Mouse (Mus musculus) urinary bladder, postnatal 4 days (tissue): ENCODE measurements around the gene Tcam1.

Experiments used
- DNase-seq, 2 experiments: peaks; one replicate each; pipeline ENCODE4 v3.0.0; 2021 to 2022; ENCODE audit warnings: low spot score in 2 of 2

Tcam1 gene

DNA sequence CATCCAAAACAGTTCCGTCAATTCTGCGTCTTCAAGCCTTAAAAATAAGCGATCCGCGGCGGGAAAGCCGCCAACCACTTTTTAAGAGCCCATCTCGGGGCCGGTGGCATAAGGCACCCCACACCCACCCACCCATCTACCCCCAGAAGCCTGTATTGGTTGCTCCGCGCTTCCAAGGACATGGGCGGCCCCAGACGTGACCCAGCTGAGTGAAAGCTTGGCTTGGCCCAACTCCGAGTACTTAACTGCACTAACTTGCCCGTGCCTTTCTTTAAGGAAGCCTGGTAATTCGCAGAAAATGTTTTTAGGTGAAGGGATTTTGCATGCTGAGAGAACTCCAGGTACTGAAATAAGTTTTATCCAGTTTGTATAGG lies 3.2 kb upstream of the Tcam1 start:
- DNase-seq = no peak

DNA sequence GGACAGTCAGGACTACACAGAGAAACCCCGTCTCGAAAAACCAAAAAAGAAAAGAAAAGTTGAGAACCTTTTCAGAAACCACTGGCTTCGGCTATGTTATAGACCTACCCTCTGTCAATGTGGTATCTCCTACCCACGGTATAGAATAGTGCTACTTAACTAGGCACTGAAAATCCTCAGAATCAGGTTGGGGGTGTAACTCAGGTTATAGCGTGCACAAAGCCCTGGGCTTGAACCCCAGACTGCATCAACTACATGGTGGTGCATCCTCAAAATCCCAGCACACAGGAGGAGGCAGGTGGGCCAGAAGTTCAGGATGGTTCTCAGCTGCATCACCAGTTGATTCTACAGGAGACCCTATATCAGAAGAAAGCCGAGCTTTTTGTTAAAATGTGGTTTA lies 2.7 kb upstream of the Tcam1 start:
- DNase-seq = no peak

DNA sequence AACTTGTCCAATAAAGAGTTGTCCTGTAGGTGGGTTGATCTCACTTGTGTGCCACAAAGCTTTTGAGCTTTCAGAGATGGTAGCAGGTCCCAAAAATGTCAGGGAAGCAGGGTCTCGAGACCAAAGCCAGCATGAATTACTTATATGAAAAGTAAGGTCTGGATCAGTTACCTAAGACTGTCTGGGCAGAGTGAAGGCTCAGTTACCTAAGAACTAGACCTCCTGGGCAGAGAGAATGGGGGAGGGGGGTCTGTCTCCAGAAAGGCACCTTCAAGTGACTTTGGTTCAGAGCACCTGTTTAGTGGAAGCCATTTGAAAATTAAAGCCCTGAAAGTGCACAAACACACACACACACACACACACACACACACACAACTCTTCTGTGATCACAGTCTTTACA lies 2.1 kb upstream of the Tcam1 start:
- no peak for DNase-seq

DNA sequence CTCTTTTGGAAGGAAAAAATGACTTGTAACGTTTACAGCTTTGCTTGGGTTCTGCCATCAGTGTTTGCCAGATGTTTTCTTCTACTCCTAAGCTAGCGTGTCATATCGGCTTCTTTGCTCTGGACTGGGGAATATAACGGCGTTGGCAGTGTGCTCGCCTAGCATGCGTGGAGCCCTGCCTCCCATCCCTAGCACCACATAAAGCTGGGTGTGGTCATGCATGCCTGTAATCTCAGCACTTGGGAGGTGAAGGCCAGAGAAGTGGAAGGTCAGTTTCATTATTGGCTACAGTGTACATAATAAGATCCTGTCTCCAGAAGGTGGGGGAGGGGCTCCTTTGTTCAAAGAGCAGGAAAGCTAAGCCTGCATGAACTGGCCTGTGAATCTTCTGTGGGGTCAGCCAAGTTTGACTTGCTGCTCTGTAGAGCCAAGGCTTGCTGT lies 1.5 kb upstream of the Tcam1 start:
- DNase-seq = peak; percentile 73

DNA sequence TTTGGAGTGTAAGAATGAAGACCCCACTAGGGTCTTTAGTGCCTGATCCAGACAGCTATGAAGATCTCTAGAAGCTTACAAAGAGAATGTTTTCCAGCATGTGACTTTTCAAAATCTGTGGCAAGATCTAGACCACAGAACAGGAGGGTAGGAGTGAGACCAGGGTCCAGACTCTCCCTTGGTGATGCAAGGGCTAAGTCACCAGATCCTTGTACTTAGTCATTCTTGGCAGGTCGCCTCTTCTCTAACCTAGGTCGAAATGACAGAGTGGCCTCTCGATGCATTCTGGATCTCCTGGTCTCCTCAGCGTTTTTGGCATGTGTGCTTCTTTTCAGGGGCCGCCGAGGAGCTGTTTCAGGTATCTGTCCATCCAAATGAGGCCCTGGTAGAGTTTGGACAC lies 6.0 kb downstream of the Tcam1 start:
- DNase-seq = no peak

DNA sequence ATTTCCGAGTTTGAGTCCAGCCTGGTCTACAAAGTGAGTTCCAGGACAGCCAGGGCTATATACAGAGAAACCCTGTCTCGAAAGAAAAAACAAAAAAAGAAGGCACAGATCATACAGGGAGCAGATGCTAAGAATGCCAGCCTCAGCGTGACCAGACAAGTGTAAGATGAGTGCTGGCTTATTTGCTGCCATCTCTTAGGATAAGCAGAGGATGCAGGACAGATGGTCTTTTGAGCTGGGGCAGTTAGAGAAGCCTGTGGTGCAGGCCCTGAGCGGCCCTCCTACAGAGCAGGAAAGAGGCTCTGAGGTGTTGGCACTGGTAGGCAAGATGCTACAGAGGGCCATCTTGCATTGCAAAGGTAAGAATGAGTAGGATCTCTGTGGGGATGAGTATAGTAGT lies 6.9 kb downstream of the Tcam1 start:
- no peak for DNase-seq

DNA sequence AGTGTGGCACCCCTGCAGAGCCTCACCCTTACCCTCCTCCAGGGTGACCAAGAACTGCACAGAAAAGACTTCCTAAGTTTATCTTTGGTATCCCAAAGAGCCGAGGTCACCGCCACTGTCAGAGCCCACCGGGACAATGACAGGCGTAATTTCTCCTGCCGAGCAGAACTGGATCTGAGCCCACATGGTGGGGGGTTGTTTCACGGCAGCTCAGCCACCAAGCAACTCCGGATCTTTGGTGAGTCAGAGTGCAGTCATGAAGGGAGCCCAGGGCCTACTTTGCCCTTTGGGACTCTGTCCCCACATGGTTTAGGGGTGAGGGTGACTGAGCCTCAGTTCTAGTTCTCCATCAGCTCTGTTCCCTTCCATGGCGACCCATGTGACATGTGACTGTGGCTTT lies 7.7 kb downstream of the Tcam1 start:
- no peak for DNase-seq

DNA sequence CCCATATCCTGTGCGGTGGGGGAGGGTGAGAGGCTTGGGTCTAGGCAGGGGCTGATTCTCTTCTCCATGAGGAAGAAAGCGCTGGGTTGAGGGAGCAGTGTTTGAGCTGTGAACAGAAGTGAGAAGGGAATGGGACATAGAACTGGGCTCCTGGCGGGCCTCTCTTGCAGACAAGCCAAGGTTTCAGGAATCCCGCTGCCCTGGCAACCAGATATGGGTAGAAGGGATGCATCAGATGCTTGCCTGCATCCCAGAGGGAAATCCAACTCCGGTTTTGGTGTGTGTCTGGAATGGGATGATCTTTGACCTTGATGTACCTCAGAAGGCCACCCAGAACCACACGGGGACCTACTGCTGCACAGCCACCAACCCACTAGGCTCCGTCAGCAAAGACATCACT lies 9.7 kb downstream of the Tcam1 start:
- DNase-seq = no peak

DNA sequence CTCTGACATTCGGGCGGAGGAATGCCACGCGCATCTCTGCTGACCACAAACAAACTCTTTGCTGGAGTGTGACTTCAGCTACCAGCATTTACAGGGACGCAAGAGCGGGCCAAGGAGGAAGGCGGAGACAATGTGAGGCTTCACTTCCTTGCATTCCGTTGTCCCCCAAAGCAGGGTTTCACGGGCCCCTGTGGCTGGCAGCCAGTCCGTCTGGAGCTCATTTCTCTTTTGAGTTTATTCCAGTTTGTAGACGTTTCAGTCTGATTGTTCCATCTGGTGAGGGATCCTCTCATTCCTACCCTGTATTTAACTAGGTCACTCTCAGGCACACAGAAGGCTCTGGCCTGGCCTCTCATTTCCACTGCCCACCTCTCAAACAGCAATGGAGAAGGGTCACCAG lies 10.5 kb downstream of the Tcam1 start:
- DNase-seq = no peak

DNA sequence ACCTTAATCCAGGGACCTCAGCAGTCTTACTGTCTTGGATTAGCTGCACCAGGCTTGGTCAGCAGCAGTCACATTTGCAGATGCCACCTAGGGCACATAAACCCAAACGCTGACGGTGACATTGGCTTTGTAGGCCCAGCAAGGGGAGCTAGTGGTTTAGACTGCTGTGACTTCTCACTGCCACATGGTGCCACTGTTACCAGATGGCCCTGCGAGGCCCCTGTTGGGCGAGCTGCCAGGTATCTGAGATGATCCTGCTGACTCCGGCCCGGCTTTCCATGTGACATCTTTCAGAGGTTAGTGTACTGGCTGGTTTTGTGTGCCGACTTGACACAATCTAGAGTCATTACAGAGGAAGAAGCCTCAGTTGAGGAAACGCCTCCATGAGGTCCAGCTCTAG lies 12.9 kb downstream of the Tcam1 start:
- no peak for DNase-seq

DNA sequence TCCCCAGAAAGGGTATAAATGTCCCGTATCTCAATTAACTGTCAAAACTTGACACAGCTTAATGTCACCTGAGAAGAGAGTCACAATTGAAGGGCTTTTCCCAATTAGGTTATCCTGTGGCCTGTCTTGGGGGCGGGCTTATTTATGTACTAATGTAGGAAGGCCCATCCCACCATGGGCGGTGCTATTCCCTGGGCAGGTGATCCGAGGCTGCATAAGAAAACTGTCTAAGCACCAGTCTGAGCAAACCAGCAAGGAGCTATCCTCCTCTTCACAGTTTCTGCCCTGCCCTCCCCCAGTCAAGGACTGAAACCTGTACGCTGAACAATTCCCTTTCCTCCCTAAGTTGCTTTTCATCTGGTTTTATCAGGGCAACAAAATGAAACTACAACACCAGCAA lies 13.9 kb downstream of the Tcam1 start:
- DNase-seq = no peak

DNA sequence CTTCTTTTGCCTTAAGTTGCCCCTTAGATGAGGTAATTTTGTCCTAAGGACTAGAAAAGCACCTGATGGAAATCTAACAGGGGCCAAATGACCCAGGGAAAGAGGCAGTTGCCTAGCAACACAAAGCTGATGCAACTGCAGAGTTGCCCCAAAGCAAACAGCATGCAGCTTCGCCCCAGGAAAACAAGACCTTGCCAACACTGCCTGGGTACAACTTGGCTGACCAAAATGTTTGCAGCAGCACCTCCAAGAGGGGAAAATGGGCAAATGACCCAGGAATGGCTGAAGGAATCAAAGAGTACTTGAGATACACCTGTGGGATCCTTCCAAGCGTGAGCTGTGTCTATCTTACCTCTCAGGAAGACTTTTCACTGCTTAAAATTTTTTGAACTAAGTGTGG lies 15.4 kb downstream of the Tcam1 start:
- DNase-seq = no peak

DNA sequence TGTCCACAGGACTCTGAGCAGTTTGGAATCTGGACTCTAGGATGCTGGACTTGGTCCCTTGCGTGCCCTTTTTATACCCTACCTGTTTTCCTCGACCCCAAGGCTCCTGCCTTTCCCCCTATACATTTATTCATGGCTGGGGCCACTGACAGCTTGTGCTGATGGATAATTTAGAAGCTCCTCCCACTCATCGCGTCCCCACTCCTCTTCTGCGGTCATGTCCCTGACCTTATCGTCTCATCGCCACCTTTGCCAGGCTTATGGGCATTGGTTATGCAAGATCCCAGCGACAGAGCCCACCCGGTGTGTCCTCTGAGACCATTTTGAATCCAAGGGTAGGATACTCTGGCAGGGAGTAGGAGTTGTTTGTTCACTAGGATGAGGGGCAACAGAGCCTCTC lies 25.3 kb downstream of the Tcam1 start, which contains the start of gene Gh:
TSS of gene Gh (minus strand) at position 101 of the 400 bp plus-strand sequence.
- no peak for DNase-seq

DNA sequence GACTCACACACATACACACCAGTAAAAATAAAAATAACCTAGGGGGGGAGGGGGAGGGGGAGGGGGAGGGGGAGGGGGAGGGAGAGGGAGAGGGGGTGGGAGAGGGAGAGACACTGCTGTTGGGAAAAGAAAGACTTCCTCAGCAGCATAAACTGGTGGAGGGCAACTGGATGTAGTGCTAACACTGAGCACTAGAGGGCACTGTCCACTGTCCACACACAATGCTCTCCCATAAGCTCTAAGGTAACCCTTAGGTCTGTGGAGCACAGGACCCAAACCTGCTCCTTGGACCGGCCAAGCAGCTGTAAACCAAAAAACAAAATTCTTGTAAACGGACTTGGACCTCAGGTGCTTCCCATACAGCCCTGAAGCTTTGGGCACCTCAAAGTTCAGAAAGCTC lies 26.2 kb downstream of the Tcam1 start:
- no peak for DNase-seq

DNA sequence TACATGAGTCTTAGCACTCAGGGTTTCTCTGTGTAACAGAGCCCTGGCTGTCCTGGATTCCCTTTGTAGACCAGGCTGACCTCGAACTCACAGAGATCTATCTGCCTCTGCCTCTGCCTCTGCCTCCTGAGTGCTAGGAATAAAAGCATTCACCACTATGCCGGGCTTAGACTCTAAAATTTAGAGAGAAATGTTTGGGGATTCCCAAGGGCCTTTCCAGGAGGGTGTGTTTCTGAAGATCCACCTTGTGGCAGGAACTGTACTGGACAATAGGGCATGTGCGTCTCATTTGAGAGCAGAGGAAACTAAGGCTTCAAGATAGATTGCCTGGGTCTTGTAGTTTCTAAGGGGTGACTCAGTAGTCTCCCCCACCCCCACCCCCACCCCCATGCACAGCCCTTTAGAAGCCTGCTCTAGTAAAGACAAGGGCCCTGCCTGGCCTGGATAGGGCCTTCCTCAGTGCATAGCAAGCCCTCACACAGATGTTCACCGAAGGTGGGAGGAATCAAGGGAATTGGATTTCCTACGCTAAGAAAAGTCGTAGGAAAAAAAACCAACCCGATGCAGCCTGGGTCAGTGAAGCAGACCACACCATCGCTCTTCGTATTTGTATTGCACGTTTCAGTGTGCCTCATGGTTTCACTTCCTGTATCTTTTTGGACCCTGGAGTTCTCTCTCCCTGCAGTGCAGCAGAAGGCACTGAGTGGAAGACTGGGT lies 29.0 kb downstream of the Tcam1 start:
- DNase-seq = no peak

DNA sequence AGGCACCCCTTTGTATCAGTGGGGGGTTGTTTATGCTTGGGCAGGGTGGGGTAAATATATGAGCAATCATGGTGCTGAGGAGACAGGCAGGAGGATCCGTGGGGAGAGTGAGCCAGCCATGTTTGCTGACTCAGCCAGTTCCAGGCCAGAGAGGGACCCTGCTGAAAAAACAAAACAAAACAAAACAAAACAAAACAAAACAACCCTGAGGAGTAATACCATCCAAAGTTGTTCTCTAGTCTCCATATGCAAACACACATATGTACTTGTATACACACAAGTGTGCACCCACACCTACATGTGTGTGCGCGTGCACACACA lies 29.6 kb downstream of the Tcam1 start:
- DNase-seq = no peak

DNA sequence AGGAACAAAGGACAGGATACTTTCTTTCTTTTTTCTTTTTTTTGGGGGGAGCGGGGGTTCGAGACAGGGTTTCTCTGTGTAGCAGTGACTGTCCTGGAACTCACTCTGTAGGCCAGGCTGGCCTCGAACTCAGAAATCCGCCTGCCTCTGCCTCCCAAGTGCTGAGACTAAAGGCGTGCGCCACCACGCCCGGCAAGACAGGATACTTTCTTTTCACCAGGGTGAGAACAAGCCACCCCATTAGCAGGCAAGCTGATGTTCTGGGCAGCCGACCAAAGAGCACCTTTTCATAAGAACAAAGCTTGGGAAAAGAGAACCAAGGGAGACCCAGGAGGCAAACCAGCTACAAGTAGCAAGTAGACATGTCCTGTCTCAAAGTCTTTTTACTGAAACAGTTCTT lies 30.3 kb downstream of the Tcam1 start:
- no peak for DNase-seq

DNA sequence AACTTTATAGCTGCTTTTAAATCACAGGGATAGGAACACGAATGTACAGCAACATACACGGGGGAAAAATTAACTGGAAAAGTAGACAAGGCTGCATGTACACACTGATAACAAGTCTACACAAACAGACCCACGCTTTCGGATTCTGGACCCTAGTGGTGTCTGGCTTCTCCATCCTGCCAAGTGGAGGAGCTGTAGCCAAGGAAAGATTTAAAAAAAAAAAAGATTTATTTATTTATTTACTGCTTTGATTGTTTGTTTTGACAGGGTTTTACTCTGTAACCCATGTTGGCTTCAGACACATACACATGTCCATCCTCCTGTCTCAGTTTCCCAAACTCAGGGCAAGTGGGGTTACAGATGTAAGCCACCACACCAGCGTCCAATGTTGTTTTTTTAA lies 31.0 kb downstream of the Tcam1 start:
- DNase-seq = no peak

DNA sequence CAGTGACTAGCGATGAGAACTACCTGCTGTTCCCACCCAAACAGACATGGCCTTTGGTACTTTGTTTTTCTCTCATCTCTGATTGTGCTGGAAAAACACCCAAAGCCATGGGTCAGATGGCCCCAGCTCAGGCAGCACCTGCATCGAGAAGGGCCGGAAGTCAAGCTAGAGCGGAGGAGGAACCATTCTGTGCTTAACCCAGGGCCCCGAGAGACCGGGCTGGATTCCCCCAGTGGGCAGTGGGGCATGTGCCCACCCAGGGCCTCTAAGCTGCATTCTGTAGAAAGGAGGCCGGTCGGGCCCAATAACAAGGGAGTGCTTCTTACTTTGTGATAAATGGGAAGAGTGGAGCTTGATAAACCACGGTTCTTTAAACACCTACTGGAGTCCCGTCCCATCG lies 31.7 kb downstream of the Tcam1 start:
- DNase-seq = no peak

DNA sequence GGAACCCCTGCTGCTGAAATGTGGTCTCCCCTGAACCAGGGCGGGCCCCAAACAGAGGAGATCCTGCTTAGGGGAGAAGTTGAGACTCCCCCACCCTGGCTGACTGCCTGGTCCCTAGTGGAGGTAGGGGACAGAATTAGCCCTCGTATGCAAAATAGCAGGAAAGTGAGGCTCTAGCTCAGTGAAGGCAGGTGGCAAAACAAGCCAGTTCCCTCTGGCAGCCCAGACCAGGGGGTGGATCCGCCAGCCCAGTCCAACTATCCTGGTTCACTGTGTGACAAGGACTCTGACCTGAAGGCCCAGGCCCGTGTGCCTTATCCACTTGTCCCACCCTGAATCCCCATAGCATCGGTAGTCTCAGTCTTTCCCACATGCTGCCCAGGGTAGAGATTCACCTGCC lies 33.7 kb downstream of the Tcam1 start:
- no peak for DNase-seq

DNA sequence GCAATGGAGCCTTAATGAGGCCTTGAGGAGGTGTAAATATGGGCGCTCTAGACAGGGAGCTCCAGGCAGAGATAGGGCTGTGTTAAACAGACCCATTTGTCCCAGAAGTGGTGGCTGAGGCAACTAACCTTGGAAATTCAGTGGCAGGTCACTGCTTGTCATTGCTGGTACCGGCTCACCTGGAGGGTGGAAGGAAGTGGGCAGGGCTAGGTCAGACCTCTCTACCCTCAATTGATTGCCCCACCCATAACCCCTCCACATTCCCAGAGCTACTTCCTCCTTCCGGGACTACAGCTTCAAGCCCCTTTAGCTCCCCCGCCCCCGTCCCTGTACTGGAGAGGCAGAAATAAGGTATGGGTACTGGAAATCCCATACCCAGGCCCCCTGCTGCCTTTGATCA lies 37.1 kb downstream of the Tcam1 start:
- DNase-seq = no peak

DNA sequence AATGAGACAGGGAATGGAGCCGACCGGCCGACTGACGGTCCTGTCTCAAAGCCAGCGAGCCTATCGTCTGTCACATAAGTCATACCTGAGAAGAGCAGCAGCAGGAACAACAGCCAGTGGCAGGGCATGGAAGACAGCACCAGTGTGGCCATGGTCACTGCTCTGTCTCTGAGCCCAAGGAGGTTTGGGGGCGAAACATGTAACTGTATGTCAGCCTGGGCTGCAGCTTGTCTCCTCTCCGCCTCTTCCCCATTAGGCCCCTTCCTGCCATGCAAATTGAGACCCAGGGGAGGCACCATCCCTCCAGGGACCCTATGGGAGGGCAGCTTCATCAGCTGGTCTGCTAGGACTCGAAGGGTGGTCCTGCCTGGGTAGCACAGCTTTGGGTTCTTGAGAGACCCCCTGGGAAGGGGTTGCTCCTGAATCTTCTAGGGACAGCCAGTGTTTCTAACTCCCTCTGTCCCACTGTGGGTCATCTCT lies 37.9 kb downstream of the Tcam1 start, which contains the start of gene Cd79b:
TSS of gene Cd79b (minus strand) at position 430 of the 480 bp plus-strand sequence.
- no peak for DNase-seq

DNA sequence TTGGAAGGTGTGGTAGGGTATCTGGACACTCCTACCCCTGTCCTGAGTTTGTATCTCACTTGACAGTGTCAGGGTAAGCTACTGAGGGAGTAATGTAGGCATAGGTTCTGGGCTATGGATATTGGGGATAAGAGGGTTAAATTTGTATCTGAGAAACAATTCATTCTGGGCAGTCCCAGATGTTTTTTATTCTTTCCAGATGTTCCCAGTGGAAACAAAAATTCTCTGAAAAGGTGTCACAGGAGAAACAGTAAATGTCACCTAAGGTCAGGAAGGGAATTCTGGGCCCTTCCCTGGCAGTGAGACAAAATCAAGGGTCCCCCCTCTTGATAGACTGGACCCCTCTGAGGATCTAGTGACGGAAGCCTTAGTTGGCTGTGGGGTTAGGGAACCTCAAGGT lies 39.9 kb downstream of the Tcam1 start:
- no peak for DNase-seq

DNA sequence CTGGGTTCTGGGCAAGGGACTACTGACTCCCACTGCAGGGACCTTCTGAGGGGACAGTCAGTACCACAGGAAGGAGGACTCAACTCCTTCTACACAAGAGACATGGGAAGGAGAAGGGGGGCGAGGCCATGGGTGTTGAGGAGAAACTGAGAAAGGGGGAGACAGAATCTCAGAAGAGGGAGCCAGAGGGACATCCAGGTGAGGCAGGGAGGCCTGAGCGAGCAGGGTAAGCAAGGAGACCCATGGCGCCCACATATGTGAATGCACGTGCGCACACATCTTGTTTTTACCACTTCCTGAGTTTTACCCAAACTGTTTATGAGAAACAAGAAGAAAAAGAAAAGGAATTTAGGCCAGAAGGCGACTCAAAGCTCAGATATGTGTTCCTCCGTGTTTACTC lies 41.3 kb downstream of the Tcam1 start:
- DNase-seq = no peak
